Mouse (Mus musculus): ENCODE data around the gene Rtl8a. TPM values are rescaled to one million over a fixed set of nuclear protein-coding genes. Genes with fewer than 3 reads are reported as not detected.
"Not testable (repeated sequence)": the region's sequence is repeated elsewhere in the genome, so short reads cannot be mapped to it uniquely, and the experiment has no call there.

Gene Rtl8a
- total RNA-seq, 2 experiments from 2014 or later = 180 to 183 TPM

DNA sequence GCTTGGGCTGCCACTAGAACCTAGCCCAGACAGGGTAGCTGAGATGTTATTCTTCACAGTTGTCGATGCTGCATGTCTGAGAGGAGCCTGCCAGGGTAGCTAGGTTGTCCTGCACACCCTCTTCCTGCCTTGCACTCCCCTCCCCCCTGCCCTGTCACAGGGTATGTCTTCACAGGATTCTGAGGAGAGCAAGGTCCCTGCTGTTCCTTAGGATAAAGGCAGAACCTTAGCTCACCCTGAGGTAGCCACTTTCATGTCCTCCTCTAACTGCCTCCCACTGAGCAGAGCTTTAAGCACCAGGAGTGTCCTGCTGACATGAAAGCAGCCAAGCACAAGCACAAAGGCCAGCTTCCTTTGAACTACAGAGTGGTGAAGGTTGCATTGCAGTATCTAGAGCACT, 37.3 kb downstream of the Rtl8a start:
- intact Hi-C loops (cut with DNase I) = loop anchor here (5.0 kb wide), 1 partner anchor 66 kb away; the partner anchor contains the start of gene Rtl8b
- DNase-seq = not testable (repeated sequence)

GRCm38 (mm10) chrX:53599993-53600392, 43.5 kb downstream of the Rtl8a start:
- peak; percentile 36 to 70 for DNase-seq
- intact Hi-C loops (cut with DNase I) = not testable (repeated sequence)

Other genes starting within 250 kb of the Rtl8a start
- gene Etd, start 208.8 kb downstream of the Rtl8a start, total RNA-seq (2021) = not detected
- 10 to 100 TPM; 18.9 to 27.0 TPM for gene Rtl8c, start 35.6 kb downstream of the Rtl8a start, total RNA-seq (2021)
- not detected for gene Gm14597, start 34.7 kb downstream of the Rtl8a start, total RNA-seq (2021)
- gene Rtl8b, start 26.7 kb upstream of the Rtl8a start, total RNA-seq (2021) = 100 to 1,000 TPM in 1 of 2 experiments, 10 to 100 TPM in 1; 95.2 to 139 TPM
- not detected for gene 4930502E18Rik, start 81.1 kb upstream of the Rtl8a start, total RNA-seq (2021)
- not detected for gene 1700013H16Rik, start 114.1 kb upstream of the Rtl8a start, total RNA-seq (2021)
- not detected for gene Zfp36l3, start 132.7 kb upstream of the Rtl8a start, total RNA-seq (2021)
- gene Xlr, start 154.0 kb upstream of the Rtl8a start, total RNA-seq (2021) = 1 to 10 TPM in 1 of 2 experiments, under 1 TPM in 1; 1.00 to 1.9 TPM

Measured in heart, postnatal 14 days (tissue).